Mouse (Mus musculus) layer of hippocampus, postnatal 25 days (tissue): ENCODE data around the gene Stx8. TPM values are rescaled to one million over a fixed set of nuclear protein-coding genes. Genes with fewer than 3 reads are reported as not detected.

Experiments
- DNase-seq, 2 experiments: peaks; one replicate each; pipeline ENCODE4 v3.0.0; 2022; ENCODE audit warnings: mixed read lengths in 2 of 2, low spot score in 1 of 2; ENCODE audit errors: extremely low spot score in 1 of 2
- total RNA-seq, 2 experiments: library from RNA; stranded (reverse); gene quantifications; 2 replicates each; pipeline ENCODE4 v1.2.3; 2021

Gene Stx8
- total RNA-seq, 2 experiments from 2014 or later, result 34.4 to 36.5 TPM

DNA sequence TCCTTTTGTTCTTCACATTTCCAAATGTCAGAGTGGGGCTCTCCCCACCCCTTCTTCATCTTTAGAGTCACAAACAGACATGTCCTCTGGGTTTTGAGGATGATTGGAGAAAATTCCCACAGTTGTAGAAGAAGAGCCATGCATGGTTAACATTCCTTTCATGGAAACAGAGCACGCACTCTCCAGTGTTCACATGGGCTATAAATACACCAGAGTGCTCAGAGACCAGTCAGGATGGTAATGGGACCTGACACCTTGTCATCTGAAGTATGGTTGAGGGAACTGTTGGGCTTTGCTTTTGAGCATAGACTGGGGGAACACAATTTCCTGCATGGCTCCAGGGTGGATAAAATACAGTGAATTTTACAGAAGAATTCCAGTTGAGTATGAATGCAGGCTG is 6.6 kb downstream of the Stx8 start:
- no peak for DNase-seq

- DNase-seq, result no peak
Observed at GRCm38 (mm10) chr11:67973225-67973624, 7.2 kb downstream of the Stx8 start.

DNA sequence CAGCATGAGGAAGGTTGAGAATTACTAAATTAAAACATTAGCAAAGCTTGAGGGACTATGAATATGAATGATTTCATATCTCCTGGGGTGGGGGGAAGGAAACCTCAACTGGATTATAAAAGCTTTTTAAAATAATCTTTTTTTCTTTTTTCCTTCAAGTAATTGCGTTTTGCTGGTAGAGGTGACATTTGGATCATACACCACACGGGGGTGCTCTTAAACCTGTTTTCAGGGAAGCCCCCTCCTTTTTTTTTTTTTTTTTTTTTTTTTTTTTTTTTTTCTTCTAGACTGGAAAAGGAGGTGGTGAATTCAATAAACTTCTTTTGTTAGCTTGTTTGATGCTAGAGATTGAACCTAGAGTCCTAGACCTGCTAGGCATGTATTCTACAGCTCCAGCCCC is 9.3 kb downstream of the Stx8 start:
- peak in 1 of 2 experiments; percentile 60 for DNase-seq

DNA sequence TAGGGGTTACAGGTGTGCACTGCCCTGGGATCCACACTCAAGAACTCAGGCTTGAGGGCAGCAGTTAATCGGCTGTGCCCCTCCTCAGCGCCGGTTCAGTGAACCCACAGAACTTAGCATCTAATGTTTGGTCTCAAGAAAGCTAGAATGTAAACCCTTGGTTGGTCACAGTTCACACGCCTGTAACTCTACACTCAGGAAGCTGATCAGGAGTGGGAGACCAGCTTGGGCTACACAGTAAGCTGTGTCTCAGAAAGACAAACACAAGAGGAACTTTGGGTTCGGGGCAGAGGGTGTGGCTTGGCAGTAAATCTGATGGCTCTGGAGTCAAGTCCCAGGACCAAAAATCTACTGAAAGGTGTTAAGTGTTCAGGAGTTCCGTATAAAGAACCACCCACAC is 17.6 kb downstream of the Stx8 start:
- no peak for DNase-seq

GRCm38 (mm10) chr11:67991240-67991639 is 25.2 kb downstream of the Stx8 start:
- no peak for DNase-seq

GRCm38 (mm10) chr11:67995965-67996364 is 30.0 kb downstream of the Stx8 start:
- DNase-seq, result no peak

DNA sequence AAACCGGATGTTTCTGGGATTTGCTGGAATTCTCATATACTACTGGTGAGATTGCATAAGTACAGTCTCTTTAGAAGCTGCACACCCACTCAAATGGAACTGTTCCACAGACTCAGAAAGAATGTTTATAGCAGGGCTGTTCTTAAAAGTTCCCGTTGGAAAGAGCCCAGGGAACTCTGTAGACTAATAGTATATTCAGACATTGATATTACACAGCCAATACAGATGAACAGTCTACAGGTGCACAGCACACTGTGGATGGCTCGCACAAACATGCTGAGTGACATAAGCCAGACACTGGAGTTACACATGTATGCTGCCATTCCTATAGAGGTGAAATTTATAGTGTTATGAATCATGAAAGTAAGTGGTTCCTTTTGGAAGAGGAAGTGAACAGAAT is 32.9 kb downstream of the Stx8 start:
- DNase-seq, result no peak

- no peak for DNase-seq
Observed at GRCm38 (mm10) chr11:67999629-68000028, 33.6 kb downstream of the Stx8 start.

DNA sequence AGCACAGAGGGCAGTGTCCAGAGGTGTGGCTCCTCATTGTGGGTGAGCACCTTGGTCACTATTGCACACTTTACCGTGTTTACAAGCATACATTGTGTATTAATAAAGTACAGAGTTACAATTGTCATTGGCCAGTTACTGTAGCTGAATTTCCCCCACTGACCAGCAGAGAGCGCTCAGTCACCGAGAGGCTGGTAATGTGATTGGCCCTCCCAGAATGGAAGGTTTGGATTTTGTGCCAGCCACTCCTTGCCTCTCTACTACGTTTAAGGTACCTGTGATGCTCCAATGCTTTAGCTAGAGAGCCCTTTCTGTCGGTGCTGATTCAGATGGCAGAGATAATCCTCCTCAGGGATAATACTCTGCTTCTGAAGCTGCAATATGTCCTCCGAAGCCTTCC is 38.2 kb downstream of the Stx8 start:
- peak; percentile 68 to 85 for DNase-seq

- no peak for DNase-seq
Observed at GRCm38 (mm10) chr11:68006216-68006789, 40.3 kb downstream of the Stx8 start.

DNA sequence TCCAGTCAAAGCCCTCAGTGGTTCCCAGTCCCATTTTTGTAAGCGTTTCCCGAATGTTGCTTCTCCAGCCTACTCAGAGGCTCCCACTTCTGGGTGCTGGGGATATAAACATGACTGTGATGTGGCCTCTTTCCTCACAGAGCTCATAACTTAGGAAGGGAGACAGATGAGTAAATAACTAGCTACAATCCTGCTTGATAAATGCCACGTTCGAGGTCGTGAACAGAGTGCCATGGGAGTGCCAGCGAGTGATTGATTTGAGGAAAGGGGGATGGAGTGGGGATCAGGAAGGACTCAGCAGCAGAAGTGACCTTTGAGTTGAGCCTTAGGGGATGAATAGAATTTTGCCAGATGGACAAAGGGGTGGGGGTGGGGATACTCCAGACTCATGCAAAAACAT is 41.7 kb downstream of the Stx8 start:
- DNase-seq, result no peak

DNA sequence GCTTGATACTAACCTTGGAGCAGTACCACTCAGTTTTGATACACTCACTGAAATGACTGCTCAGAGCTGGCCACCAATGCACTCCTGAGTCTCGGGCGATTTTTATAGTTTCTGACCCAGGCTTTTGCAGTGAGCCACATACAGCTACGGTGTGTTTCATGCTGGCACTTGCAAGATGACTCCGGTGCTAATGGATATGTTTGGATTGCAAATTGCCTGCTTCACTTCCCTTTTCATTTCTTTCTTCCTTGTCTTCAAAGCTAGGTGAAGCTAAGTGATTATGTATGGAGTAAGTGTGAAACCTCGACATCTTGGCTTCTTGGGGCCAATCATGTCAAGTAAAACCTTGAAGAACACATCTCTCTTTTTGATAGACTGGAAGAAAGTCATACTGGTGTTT is 43.4 kb downstream of the Stx8 start:
- DNase-seq, result no peak

DNA sequence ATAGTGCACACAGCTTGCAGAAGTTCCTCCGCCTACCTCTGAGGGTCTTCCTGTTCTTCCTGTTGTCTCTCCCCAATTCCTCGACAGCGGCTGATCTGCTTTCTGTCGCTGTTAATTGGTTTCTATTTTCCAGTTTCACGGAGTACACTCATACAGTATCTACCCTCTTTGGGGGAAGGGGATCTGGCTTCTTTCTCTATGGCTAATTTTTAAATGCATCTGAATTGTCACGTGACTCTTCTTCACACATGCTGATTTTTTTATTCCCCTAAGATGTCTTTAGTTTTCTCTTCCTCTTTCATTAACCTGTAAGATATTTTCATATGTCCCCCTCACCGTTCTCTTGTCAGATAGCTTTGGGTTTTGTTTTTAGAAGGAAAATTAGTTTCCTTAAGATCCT is 46.2 kb downstream of the Stx8 start:
- no peak for DNase-seq

DNA sequence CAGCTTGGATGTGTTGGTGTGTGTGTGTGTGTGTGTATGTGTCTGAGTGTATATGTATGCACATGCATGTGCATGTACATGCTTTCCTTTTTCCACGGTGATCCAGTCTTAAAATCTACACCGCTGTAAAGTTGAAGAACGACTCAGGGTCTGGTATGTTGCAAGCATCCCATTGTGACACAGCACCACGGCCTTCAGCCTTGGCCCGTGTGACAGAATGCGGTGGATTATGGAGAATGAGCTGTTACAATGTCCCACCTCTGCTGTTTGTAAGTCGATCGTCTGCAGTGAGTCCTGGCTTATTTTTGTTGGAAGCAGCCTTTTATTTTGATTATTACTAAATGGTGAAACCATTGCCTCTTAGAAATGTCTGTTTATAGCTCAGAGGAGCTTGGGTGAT is 52.2 kb downstream of the Stx8 start:
- DNase-seq, result no peak

GRCm38 (mm10) chr11:68019156-68019555 is 53.2 kb downstream of the Stx8 start:
- DNase-seq, result no peak

GRCm38 (mm10) chr11:68021976-68022375 is 56.0 kb downstream of the Stx8 start:
- no peak for DNase-seq

DNA sequence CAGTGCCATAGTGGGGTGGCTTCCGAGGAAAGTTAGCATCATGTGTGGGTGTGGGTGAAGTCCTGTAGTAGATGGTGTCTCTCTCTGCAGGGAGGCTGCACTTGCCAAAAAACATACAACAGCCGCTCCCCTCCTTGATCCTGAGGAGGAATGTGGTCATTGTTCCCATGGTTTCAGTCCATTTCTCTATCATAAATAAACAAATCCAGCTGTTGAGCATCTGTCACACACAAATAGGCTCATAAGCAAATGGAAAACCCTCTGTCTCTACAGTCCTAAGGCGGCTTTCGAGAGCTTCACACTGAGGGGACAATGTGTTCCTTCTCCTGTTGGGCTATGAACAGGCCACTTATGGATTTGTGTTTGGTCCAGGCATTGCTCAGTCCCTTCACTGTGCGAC is 56.9 kb downstream of the Stx8 start:
- no peak for DNase-seq

GRCm38 (mm10) chr11:68023811-68024369 is 57.9 kb downstream of the Stx8 start:
- no peak for DNase-seq

GRCm38 (mm10) chr11:68026590-68026989 is 60.6 kb downstream of the Stx8 start:
- DNase-seq, result no peak

DNA sequence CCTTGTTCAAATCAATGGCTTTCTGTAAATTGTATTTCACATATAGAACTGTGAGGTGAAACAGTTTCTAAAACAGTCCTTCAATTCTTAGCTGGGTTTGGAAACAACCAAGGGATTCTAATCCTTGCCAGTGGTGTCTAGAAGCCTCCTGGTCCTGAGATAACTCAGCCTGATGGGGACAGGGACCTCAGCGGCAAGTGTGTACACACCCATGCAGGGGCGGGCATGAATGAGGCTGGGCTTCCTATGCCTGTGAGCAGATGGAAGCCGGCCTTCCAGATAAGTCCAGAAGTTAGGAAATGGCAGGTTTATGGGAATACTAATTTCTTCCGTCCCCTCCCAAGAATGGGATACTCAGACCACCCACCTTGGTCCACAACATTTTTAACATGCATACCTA is 63.1 kb downstream of the Stx8 start:
- no peak for DNase-seq

DNA sequence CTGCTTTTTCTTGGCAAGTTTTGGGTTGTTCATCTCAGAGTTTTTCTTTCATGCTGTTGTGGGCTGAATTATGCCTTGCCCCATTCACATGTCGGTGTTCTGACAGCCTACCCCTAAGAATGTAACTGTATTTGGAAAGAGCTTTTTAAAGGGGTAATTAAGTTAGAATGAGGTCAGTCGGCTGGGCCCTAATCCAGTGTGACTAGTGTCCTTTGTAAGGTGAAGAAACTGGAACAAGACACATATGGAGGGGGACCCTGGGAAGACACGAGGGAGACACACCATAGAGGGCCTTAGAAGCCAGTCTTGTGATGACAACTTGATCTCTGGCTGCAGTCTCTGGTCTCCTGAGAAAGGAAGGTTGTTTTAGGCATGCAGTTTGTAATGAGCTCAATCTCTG is 63.9 kb downstream of the Stx8 start:
- no peak for DNase-seq

DNA sequence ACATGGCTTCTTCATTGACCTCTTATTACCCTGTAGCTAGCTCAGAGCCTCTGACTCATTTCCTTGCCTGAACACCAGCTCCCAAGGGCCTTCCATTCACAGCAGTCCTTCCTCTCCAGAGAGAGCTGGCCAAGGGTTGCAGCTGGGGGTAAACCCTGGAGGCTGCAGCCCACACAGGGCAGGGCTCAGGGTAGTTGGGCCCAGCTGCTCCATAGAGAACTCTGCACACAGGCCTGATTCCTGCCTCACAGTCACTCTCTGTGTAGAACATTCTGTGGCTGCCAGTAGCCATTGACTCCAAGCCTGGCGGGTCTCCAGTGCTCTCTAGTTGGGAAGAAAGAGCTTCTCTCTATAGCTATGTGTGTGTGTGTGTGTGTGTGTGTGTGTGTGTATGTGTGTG is 64.8 kb downstream of the Stx8 start:
- peak; percentile 24 to 34 for DNase-seq

GRCm38 (mm10) chr11:68032448-68032847 is 66.5 kb downstream of the Stx8 start:
- no peak for DNase-seq
